Mouse (Mus musculus) 416B (cell line): ENCODE results near the gene Pes1.

Experiments
- DNase-seq: peaks from one replicate; pipeline ENCODE4 v3.0.0; 2011; ENCODE audit warnings: low read depth

The Pes1 gene

DNA sequence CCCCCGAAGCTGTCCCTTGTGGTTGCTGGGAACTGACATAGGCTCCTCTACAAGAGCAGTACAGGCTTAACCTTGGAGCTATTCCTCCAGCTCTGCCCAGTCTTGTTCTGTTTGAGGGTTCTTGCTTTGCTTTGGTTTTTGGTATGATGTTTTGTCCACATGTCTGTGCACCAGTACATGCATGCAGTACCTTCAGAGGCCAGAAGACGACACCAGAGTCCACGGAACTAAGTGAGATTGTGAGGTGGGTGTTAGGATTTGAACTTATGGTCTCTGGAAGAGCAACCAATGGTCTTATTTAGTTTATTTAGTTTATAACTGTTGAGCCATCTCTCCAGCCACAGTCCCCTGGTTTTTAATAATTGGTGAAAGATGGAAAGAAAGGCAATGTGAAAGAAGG is 42.7 kb downstream of the Pes1 start:
- peak; percentile 34 for DNase-seq

- DNase-seq, result peak; percentile 7
Observed at GRCm38 (mm10) chr11:4012616-4013015, 48.8 kb downstream of the Pes1 start.

GRCm38 (mm10) chr11:4015796-4016195 is 52.0 kb downstream of the Pes1 start:
- DNase-seq, result peak; percentile 57

- DNase-seq, result peak; percentile 65
Observed at GRCm38 (mm10) chr11:4022111-4022510, 58.3 kb downstream of the Pes1 start.

DNA sequence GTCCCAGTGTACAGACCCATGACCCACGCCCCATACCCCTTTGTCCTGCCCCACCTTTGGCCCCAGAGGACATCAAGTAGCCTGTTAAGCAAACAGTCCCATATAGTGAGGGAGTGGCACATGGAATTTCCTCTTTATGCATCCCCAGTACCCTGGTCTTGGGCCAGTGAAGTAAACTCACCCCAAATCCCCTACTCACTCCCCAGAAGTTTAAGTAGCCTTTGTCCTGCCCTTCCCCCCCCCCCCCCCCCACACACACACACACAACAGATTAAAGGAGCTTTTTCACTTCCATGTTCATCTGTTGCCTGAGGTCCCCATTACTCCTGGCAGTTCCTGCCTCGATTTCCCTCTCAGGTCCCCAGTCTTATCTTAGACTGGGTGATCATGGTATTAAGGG is 59.5 kb downstream of the Pes1 start:
- no peak for DNase-seq

- no peak for DNase-seq
Observed at GRCm38 (mm10) chr11:4027066-4027465, 63.3 kb downstream of the Pes1 start.

DNA sequence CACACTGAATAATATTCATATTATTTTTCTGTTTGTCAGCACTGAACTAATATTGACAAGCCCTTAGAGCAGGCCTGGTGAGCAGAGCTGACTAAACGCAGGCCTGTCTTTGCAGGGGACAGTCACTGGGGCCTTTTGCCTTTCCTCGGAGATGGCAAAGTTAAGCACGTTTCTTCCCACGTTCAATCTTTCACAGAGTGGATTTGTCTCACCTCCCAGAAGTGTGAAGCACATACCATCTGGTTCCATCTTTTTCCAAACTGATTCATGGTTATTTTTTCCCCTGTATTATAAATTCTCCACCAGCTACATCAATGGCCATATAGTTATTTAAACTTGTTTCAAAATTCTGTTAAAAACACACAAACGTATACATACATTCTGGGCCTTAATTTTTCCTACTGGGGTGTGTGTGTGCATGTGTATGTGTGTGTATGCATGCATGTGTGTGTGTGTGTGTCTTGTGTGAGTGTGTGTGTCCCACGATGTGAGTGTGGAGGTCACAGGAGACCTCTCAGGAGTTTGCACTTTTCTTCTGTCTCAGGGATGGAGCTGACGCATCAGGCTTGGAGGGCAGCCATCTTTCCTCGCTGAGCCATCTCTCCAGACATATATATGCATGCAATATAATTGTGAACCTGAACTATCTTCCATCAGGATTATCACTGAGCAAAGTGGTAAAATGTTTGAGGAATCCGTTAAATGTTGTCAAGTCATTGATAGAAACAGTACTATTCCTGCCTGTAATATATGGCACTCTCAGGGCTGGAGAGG is 64.0 kb downstream of the Pes1 start:
- no peak for DNase-seq

DNA sequence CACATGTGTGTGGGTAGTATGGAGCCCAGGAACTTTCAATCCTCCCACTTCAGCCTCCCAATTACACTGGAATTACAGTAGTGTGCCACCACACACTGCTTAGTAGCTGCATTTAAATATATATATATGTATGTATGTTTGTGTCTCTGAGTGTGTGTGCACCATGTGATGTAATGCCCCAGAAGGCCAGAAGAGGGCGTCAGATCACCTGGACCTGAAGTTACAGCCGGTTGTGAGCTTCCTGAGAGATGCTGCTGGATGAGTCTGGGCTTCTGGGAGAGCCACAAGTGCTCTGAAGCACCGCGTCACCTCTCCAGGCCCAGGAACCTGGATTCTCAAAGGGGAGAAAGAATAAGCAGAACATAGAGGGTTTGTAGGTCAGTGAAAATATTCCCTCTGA is 65.6 kb downstream of the Pes1 start:
- DNase-seq, result no peak
